Mouse (Mus musculus) 416B (cell line): ENCODE measurements at regions not wholly inside any gene's neighbourhood (a gene's known extent, or its start where the extent isn't known, plus 50 kb on each side); places are given as distances from the start of the nearest gene placed in this dataset.
A peak's percentile ranks its signal among the peaks of the same experiment; 100 is the strongest.

ENCODE experiments used
- DNase-seq: peaks from one replicate; pipeline ENCODE4 v3.0.0; 2011; ENCODE audit warnings: low read depth

DNA sequence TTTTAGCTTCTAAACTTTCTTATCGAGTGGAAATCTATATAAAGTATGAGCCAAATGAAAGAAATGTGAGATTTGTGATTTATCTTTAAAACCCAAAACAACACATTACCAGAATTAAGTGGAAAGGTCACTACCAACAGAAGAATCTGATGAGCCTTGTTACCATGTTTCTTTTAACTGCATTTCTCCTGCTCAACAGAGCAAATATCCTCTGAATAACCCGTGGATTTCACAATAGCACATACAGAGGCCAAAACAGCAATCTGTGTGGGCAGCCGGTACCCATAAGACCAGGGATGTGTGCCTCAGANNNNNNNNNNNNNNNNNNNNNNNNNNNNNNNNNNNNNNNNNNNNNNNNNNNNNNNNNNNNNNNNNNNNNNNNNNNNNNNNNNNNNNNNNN lies 85.3 kb downstream of the 4930444P10Rik start:
- no peak for DNase-seq

DNA sequence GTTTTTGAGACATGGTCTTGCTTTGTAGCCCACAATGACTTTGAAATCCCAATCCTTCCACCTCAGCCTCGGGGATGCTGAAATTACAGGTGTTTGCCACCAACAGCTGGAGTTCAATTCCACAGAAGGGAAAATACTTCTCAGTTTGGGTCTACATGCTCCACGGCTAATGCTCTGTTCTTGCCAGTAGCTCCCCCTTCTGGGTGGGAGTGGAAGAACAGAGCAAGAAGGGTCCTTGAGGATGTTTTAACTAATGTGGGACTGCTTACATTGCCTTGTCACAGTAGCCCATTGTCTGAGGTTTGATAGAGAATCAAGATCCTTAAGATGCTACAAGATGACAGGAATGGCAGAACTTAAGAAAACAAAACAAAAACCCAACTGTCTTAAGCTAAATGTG lies 86.2 kb downstream of the 4930444P10Rik start:
- DNase-seq: peak; percentile 10

DNA sequence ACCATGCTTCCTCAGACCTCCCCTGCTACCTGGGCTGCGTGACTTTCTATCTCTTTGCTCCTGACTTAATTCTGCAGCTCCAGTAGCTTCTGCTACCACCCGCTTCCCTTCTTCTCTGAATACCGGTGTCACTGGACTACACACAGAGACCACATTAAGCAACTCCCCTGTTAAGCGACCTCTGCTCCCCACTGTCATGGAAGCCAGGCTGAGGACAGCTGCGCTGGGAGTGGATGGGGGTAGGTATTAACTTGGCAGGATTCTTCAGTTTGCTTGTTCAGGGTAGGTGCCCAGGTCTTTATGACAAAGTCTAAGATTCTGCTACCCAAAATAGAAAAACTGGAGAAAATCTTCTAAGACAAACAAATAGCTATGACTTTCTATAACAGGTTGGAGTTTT lies 96.0 kb downstream of the 4930444P10Rik start:
- DNase-seq: no peak

DNA sequence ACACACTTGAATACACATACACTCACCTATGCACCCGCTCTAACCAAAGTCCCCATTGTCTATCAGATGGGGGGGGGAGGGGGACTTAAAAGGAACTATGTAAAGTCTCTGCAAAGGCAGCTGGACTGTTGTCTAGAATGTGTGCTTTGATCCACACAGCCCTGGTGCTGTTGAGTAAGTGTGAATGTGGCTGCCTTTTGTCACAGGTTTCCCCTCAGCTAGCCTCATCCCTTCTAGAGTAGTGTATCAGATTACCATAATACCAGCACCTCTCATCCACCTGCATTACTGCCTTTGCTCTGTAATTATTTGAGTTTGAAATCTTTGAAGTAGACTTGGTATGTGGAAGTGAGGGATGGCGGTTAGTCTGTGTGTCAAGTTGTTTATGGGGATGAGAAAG lies 96.8 kb downstream of the 4930444P10Rik start:
- DNase-seq: no peak

DNA sequence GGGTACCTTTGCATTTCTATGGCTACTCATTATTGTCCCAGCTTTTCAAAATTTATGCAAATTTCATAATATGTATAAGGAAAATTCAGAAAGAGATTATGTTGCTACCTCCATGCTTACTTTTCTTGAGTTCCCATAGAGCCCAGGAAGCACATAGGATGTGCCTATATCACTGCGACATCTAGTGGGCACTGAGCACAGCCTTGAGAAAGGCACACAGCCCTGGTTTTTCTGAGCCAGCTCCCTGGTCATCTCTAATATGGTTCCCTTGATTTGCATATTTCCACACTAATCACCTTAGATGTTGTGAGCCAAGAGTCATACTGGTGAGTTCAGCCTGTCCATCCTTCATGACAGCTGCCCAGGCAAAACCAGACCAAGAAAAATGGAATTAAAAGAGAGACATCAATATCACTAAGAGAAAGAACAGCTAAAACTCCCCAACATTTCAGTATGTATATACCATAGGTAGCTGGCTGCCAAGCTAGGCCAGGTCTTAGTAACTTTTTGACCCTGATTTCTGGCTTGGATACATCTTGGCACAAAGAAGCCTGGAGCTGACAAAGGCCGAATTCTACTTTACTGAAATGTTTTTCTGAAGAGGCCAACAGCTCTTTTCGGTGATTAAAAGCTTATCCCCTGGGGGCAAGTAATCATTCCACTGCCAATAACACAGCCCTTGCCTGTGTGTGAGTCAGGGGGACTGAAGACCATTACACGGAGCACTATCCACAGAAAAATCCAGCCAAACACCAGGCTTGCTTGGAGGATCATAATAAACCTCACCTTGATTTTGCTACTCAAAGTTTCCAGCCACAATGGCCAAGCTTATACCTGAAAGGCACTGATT lies 99.3 kb downstream of the 4930444P10Rik start:
- DNase-seq: peak; percentile 5

DNA sequence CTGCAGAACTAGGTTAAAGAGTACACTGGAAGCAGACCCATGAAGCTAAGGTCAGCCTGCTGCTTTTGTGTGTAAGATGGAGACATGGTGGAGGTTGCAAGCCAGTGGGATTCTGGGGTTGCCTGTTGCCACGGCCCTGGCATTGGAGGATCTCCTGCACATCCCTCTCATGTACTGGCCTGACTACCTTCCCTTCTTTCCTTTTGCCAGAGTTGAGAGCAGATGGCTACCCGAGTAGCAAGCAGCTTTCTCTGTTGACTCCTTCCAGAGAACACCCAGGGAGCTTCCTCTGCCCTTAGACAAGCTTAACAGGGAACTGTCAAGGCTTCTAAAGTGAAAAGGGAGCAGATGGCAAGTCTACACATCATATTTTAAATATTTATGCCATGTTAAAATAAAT lies 102.1 kb downstream of the 4930444P10Rik start:
- no peak for DNase-seq

DNA sequence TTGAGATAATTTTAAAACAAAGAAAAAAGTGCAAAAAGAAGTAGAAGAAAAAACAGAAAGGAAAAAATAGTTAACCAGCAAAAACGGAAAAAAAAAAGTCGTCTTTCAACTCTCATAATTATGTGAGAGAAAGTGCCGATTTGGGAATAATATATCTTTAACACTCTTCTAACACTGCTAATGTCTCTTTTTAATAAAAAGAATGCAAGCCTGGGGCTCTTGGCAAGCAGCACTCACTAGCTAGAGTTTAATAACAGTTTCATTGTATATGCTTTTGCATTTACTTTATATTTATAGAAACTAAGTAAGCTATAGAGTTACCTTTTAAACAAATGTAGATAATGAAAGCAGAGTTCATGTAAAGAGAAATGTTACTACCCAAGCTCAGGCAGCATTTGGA lies 107.5 kb downstream of the 4930444P10Rik start:
- no peak for DNase-seq

DNA sequence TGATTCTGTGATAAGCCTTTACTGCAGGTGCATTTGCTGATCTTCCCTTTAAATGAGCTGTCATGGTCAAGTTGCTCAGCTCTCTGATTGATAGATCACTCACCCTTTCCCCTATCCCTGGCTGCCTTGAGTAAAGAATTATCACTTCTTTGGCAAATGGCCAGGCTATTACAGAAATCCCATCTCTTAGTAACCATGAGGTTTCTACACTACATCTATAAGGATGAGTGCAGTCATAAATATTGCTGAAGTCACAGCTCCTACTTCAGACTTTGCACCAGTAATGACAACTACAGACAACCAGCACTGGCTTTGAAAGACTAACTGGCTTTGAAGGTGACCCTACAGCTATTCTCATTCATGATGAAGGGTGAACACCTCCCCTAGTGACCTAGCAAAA lies 113.8 kb downstream of the 4930444P10Rik start:
- no peak for DNase-seq

DNA sequence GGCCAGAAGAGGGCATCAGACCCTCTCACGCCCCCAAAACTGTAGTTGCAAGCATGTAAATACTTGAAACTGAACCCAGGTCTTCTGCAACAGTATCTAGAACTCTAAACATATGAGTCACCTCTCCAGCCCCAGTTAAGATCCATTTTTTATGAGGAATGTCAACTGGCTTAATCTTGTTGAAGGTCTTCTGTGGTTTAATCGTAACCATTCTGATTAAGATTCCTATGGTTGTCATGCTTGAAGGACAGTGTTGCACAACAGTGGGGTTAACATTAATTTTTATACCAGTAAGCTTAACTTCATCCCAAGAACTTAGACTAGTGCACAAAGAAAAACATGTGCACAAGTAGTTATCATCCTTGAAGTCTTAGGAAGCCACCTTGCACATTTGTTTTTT lies 133.5 kb downstream of the 4930444P10Rik start:
- no peak for DNase-seq

DNA sequence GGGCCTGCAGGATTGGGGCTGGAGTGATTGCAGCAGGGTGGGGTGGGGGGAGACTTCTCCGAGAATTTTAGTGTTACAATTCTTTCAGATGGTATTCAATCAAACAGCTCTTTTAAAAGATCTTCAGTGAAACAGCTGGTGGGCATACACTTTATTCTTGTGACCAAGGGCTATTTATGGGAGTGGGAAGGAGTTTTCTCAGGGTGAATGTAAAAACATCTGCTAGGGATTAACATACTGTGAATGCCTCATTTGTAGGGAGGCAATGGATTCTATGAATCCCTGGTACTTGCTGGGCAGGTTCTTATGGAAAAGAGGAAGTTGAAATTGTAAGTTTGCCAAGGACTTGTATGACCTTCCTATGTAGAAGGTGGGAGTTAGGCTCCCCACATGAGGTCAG lies 134.5 kb downstream of the 4930444P10Rik start:
- DNase-seq: no peak

DNA sequence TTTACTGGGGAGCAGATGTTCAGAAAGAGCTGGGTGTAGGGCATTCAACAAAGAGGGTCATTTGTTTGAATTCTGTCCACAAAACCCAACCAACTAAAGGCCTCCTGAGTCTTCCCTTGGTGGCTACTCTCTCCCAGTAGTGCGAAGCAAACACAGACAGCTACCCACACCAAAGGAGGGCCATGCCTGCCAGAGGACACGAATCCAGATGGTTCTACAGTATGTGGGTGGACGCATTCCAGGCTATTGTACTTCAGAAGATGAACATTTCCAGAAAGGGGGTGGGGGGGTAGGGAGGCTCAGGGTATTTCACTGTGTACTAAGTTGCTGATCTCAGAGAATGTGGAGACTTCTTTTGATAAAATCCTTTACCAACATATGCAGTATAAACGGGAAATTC lies 149.5 kb downstream of the 4930444P10Rik start:
- DNase-seq: no peak

DNA sequence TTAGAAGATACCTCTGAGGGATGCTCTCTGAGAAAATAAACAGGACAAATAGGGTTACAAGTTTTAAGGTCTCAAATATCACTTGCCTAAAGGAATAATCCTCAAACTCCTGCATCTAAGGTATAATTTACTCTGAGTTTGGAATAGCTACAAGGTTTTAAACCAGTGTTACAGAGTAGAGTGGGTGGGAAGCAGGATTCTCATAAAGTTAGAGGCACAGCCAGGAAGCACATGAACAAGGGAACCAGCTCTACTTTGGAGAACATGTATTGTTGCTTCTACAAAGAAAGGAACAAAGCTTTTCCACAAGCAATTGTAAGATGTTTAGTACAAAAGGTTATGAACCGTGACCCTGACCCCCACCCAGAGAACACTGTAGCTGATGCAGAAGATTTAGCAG lies 150.1 kb downstream of the 4930444P10Rik start:
- DNase-seq: no peak
